ENCODE assay signal across 8 mouse cellular contexts in the genomic region with DNA sequence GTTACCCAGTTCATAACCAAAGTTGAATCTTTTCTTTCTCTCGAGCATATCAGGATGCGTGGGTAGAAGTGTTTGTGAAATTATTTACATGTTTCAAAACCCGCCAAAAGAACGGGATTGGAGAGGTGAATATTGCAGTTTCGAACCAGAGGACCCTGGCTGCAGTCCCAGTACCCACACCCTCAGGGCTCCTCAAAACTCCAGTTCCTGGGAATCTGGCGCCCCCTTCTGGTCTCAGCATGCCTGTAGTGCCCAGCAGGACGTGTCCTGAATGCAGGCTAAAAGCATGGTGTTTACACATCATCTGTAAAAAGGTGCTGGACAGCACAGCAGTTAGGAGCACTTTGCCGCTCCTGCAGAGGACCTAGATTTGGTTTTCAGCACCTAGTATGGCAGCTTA. TPM values are rescaled to one million over a fixed set of nuclear protein-coding genes. Genes with fewer than 3 reads are reported as not detected.
DNase-seq lines count a peak whose midpoint lies in the region; ATAC-seq lines count a peak whose summit lies in the region.

No protein-coding gene starts in this region.

- no peak for ATAC-seq in embryonic facial prominence, embryonic 13.5 days (ENCODE audit: insufficient number of reproducible peaks, insufficient read depth, low FRiP score, low TSS enrichment, low read depth)
- ATAC-seq in hindbrain, embryonic 13.5 days (ENCODE audit: low FRiP score): no peak
- ATAC-seq in liver, embryonic 12.5 days: no peak
- ATAC-seq in neural tube, embryonic 11.5 days (ENCODE audit: insufficient read depth, low FRiP score, low TSS enrichment): no peak

- H3K27ac ChIP-seq in embryonic facial prominence, embryonic 13.5 days: no peak overlapping the region
- no peak overlapping the region for H3K27ac ChIP-seq in hindbrain, embryonic 13.5 days
- no peak overlapping the region for H3K27ac ChIP-seq in liver, embryonic 12.5 days
- no peak overlapping the region for H3K27ac ChIP-seq in neural tube, embryonic 11.5 days (ENCODE audit: low read depth, low read length)

- WGBS in embryonic facial prominence, embryonic 13.5 days: 59% methylated on average over 8 of the region's 8 CpGs
- 61% methylated on average over 8 of the region's 8 CpGs for WGBS in hindbrain, embryonic 13.5 days
- WGBS in liver, embryonic 12.5 days (ENCODE audit: insufficient replicate concordance): 50% methylated on average over 8 of the region's 8 CpGs
- 64% methylated on average over 8 of the region's 8 CpGs for WGBS in neural tube, embryonic 11.5 days

- peaks cover 16% of the 10 kb centered on the region for H3K4me1 ChIP-seq in embryonic facial prominence, embryonic 13.5 days
- H3K4me1 ChIP-seq in hindbrain, embryonic 13.5 days (replicated peaks): peaks cover 29% of the 10 kb centered on the region
- H3K4me1 ChIP-seq in liver, embryonic 12.5 days: peaks cover 33% of the 10 kb centered on the region
- H3K4me1 ChIP-seq in neural tube, embryonic 11.5 days (ENCODE audit: control insufficient read depth, insufficient read depth, low read length): peaks cover 6% of the 10 kb centered on the region

- no peak overlapping the region for H3K4me3 ChIP-seq in embryonic facial prominence, embryonic 13.5 days
- no peak overlapping the region for H3K4me3 ChIP-seq in hindbrain, embryonic 13.5 days
- peak overlapping the region; percentile 96 for H3K4me3 ChIP-seq in liver, embryonic 12.5 days
- H3K4me3 ChIP-seq in neural tube, embryonic 11.5 days (ENCODE audit: low read depth, low read length): no peak overlapping the region

- H3K9me3 ChIP-seq in embryonic facial prominence, embryonic 13.5 days: no peaks in the 10 kb centered on the region
- no peaks in the 10 kb centered on the region for H3K9me3 ChIP-seq in hindbrain, embryonic 13.5 days
- H3K9me3 ChIP-seq in liver, embryonic 12.5 days (replicated peaks): no peaks in the 10 kb centered on the region
- H3K9me3 ChIP-seq in neural tube, embryonic 11.5 days (ENCODE audit: control insufficient read depth, low read length): no peaks in the 10 kb centered on the region

- DNase-seq in ovary, postnatal 14 days (ENCODE audit: low spot score): peak; percentile 29
- no peak for DNase-seq in ovary, adult 18-20 months (ENCODE audit: low spot score)
- peak; percentile 72 for DNase-seq in adrenal gland, postnatal 14 days
- DNase-seq in neural tube, embryonic 11.5 days (ENCODE audit: low spot score): peak; percentile 56
- DNase-seq in thymus, postnatal 36 days: peak; percentile 48 to 51

- H3K9ac ChIP-seq in embryonic facial prominence, embryonic 13.5 days: no peak overlapping the region
- H3K9ac ChIP-seq in hindbrain, embryonic 13.5 days: no peak overlapping the region
- H3K9ac ChIP-seq in liver, embryonic 12.5 days: 0 out of 2 replicates have a peak overlapping the region, but pooled peaks have one; percentile 98
- H3K9ac ChIP-seq in neural tube, embryonic 11.5 days (ENCODE audit: low read length): no peak overlapping the region

- peaks cover 10% of the 10 kb centered on the region for H3K36me3 ChIP-seq in embryonic facial prominence, embryonic 13.5 days
- H3K36me3 ChIP-seq in hindbrain, embryonic 13.5 days: peaks cover 7% of the 10 kb centered on the region; the same call in 1 of the 2 replicates
- H3K36me3 ChIP-seq in liver, embryonic 12.5 days: peaks cover 16% of the 10 kb centered on the region
- no peaks in the 10 kb centered on the region for H3K36me3 ChIP-seq in neural tube, embryonic 11.5 days (ENCODE audit: control insufficient read depth, insufficient read depth, low read length)

- peak overlapping the region; percentile 70 for H3K4me2 ChIP-seq in embryonic facial prominence, embryonic 13.5 days
- H3K4me2 ChIP-seq in hindbrain, embryonic 13.5 days: peak overlapping the region; percentile 73; the same call in 1 of the 2 replicates
- H3K4me2 ChIP-seq in liver, embryonic 12.5 days: peak overlapping the region; percentile 79
- H3K4me2 ChIP-seq in neural tube, embryonic 11.5 days (ENCODE audit: low read depth): no peak overlapping the region

- no peaks in the 10 kb centered on the region; the same call in 1 of the 2 replicates for H3K27me3 ChIP-seq in embryonic facial prominence, embryonic 13.5 days
- 0 out of 2 replicates have a peak, but pooled peaks cover 2% of the 10 kb centered on the region for H3K27me3 ChIP-seq in hindbrain, embryonic 13.5 days
- peaks cover 16% of the 10 kb centered on the region for H3K27me3 ChIP-seq in liver, embryonic 12.5 days (replicated peaks)
- no peaks in the 10 kb centered on the region for H3K27me3 ChIP-seq in neural tube, embryonic 11.5 days (ENCODE audit: control insufficient read depth, insufficient read depth, low read length)

RNA-seq across cellular contexts. Expression of a gene that starts 1.2 kb away (rescaled TPM):
- total RNA-seq in adrenal gland, postnatal 14 days (2021): 52.7 and 54.6 TPM in 2 replicates
- polyA plus RNA-seq in embryonic facial prominence, embryonic 13.5 days (2015; fragmentation: Nextera tagmentation; extraction: Ambion mirVana): 71.6 and 76.4 TPM in 2 replicates
- polyA plus RNA-seq in hindbrain, embryonic 13.5 days (2015; fragmentation: Nextera tagmentation; extraction: Ambion mirVana): 77.1 and 79.7 TPM in 2 replicates
- polyA plus RNA-seq in liver, embryonic 12.5 days (2016; fragmentation: Nextera tagmentation; extraction: Ambion mirVana): 32.8 and 33.8 TPM in 2 replicates
- polyA plus RNA-seq in neural tube, embryonic 11.5 days (2014; fragmentation: Nextera tagmentation; extraction: Ambion mirVana): 83.5 and 88.1 TPM in 2 replicates

RNA-seq across cellular contexts. Expression of a gene that starts 34.4 kb away (rescaled TPM):
- 36.9 and 42.8 TPM in 2 replicates for total RNA-seq in adrenal gland, postnatal 14 days (2021)
- polyA plus RNA-seq in embryonic facial prominence, embryonic 13.5 days (2015; fragmentation: Nextera tagmentation; extraction: Ambion mirVana): 9.6 and 10.5 TPM in 2 replicates
- polyA plus RNA-seq in hindbrain, embryonic 13.5 days (2015; fragmentation: Nextera tagmentation; extraction: Ambion mirVana): 40.5 and 41.4 TPM in 2 replicates
- polyA plus RNA-seq in liver, embryonic 12.5 days (2016; fragmentation: Nextera tagmentation; extraction: Ambion mirVana): 19.8 and 20.5 TPM in 2 replicates
- polyA plus RNA-seq in neural tube, embryonic 11.5 days (2014; fragmentation: Nextera tagmentation; extraction: Ambion mirVana): 28.9 and 29.8 TPM in 2 replicates

RNA-seq across cellular contexts. Expression of a gene that starts 49.4 kb away (rescaled TPM):
- total RNA-seq in adrenal gland, postnatal 14 days (2021): not detected in 2 replicates
- 0.17 TPM in 1 of 2 replicates, not detected in the other for polyA plus RNA-seq in embryonic facial prominence, embryonic 13.5 days (2015; fragmentation: Nextera tagmentation; extraction: Ambion mirVana)
- polyA plus RNA-seq in hindbrain, embryonic 13.5 days (2015; fragmentation: Nextera tagmentation; extraction: Ambion mirVana): 0.83 and 0.99 TPM in 2 replicates
- not detected in 2 replicates for polyA plus RNA-seq in liver, embryonic 12.5 days (2016; fragmentation: Nextera tagmentation; extraction: Ambion mirVana)
- 0.15 TPM in 1 of 2 replicates, not detected in the other for polyA plus RNA-seq in neural tube, embryonic 11.5 days (2014; fragmentation: Nextera tagmentation; extraction: Ambion mirVana)
